Mouse (Mus musculus): ENCODE measurements around the gene M1ap. TPM values are rescaled to one million over a fixed set of nuclear protein-coding genes. Genes with fewer than 3 reads are reported as not detected.

The M1ap gene
- polyA plus RNA-seq, 1 experiment from 2014 or later: 12.3 TPM

- peak overlapping the region; percentile 87 for H3K4me3 ChIP-seq (replicated peaks)
- peaks cover 27% of the 10 kb centered on the region for H3K36me3 ChIP-seq (replicated peaks)
- no peaks in the 10 kb centered on the region for H3K9me3 ChIP-seq (replicated peaks)
- no peak overlapping the region for H3K27ac ChIP-seq (replicated peaks)
- peak overlapping the region; percentile 83 for H3K4me2 ChIP-seq
- H3K27me3 ChIP-seq: peaks cover 40% of the 10 kb centered on the region
- 58% methylated on average over 5 of the region's 5 CpGs for WGBS (ENCODE audit: insufficient replicate concordance)
- no peak overlapping the region for H3K9ac ChIP-seq
- no peak for ATAC-seq (ENCODE audit: insufficient read depth)
- H3K4me1 ChIP-seq (replicated peaks): peaks cover 70% of the 10 kb centered on the region
These were observed 87.9 kb downstream of the M1ap start for GRCm38 (mm10) chr6:83034463-83035055.

GRCm38 (mm10) chr6:83037188-83037587 lies 90.5 kb downstream of the M1ap start:
- Histone ChIP-seq H3K4me3 (replicated peaks) (no peak overlapping the region), H3K4me2 (no peak overlapping the region), H3K9ac (no peak overlapping the region), H3K9me3 (replicated peaks) (no peaks in the 10 kb centered on the region), H3K27me3 (peaks cover 29% of the 10 kb centered on the region), H3K4me1 (replicated peaks) (peaks cover 58% of the 10 kb centered on the region), H3K27ac (replicated peaks) (no peak overlapping the region), H3K36me3 (replicated peaks) (peaks cover under 1% of the 10 kb centered on the region; the same call in 1 of the 2 replicates)
- 84% methylated on average over 8 of the region's 8 CpGs for WGBS (ENCODE audit: insufficient replicate concordance)
- ATAC-seq (ENCODE audit: insufficient read depth): no peak

- Histone ChIP-seq H3K9ac (peak overlapping the region; percentile 49), H3K27me3 (peaks cover 25% of the 10 kb centered on the region), H3K4me3 (replicated peaks) (peak overlapping the region; percentile 39), H3K4me1 (replicated peaks) (peaks cover 48% of the 10 kb centered on the region), H3K9me3 (replicated peaks) (no peaks in the 10 kb centered on the region), H3K4me2 (peak overlapping the region; percentile 67), H3K36me3 (replicated peaks) (no peaks in the 10 kb centered on the region), H3K27ac (replicated peaks) (peak overlapping the region; percentile 96)
- peak; percentile 99 for ATAC-seq (ENCODE audit: insufficient read depth)
- 12% methylated on average over 24 of the region's 24 CpGs for WGBS (ENCODE audit: insufficient replicate concordance)
These were observed 91.9 kb downstream of the M1ap start for GRCm38 (mm10) chr6:83038496-83039012.

- no peak overlapping the region for H3K9ac ChIP-seq
- ATAC-seq (ENCODE audit: insufficient read depth): no peak
- no peaks in the 10 kb centered on the region for H3K9me3 ChIP-seq (replicated peaks)
- peak overlapping the region; percentile 49 for H3K27ac ChIP-seq (replicated peaks)
- H3K36me3 ChIP-seq (replicated peaks): no peaks in the 10 kb centered on the region
- WGBS (ENCODE audit: insufficient replicate concordance): 75% methylated on average over 5 of the region's 5 CpGs
- H3K4me3 ChIP-seq (replicated peaks): no peak overlapping the region
- H3K4me1 ChIP-seq (replicated peaks): peaks cover 31% of the 10 kb centered on the region
- no peak overlapping the region for H3K4me2 ChIP-seq
- peaks cover 8% of the 10 kb centered on the region; the same call in 1 of the 2 replicates for H3K27me3 ChIP-seq
These were observed 93.9 kb downstream of the M1ap start for GRCm38 (mm10) chr6:83040601-83041000.

- Histone ChIP-seq H3K4me3 (replicated peaks) (no peak overlapping the region), H3K27me3 (no peaks in the 10 kb centered on the region), H3K36me3 (replicated peaks) (no peaks in the 10 kb centered on the region), H3K4me2 (no peak overlapping the region), H3K27ac (replicated peaks) (no peak overlapping the region), H3K4me1 (replicated peaks) (peaks cover 35% of the 10 kb centered on the region), H3K9me3 (replicated peaks) (no peaks in the 10 kb centered on the region), H3K9ac (no peak overlapping the region)
- ATAC-seq (ENCODE audit: insufficient read depth): no peak
- 65% methylated on average over 6 of the region's 6 CpGs for WGBS (ENCODE audit: insufficient replicate concordance)
These were observed 96.9 kb downstream of the M1ap start for GRCm38 (mm10) chr6:83043561-83043960.

- Histone ChIP-seq H3K4me2 (no peak overlapping the region), H3K27ac (replicated peaks) (no peak overlapping the region), H3K27me3 (no peaks in the 10 kb centered on the region), H3K9ac (no peak overlapping the region), H3K4me1 (replicated peaks) (peaks cover 31% of the 10 kb centered on the region), H3K36me3 (replicated peaks) (no peaks in the 10 kb centered on the region), H3K9me3 (replicated peaks) (no peaks in the 10 kb centered on the region), H3K4me3 (replicated peaks) (no peak overlapping the region)
- 72% methylated on average over 5 of the region's 5 CpGs for WGBS (ENCODE audit: insufficient replicate concordance)
- ATAC-seq (ENCODE audit: insufficient read depth): no peak
These were observed 97.3 kb downstream of the M1ap start for GRCm38 (mm10) chr6:83043993-83044392.

- peak; percentile 27; the same call in 1 of the 2 replicates for ATAC-seq (ENCODE audit: insufficient read depth)
- H3K4me3 ChIP-seq (replicated peaks): no peak overlapping the region
- 57% methylated on average over 9 of the region's 9 CpGs for WGBS (ENCODE audit: insufficient replicate concordance)
- no peak overlapping the region for H3K9ac ChIP-seq
- no peaks in the 10 kb centered on the region for H3K27me3 ChIP-seq
- no peak overlapping the region for H3K27ac ChIP-seq (replicated peaks)
- no peak overlapping the region for H3K4me2 ChIP-seq
- no peaks in the 10 kb centered on the region for H3K9me3 ChIP-seq (replicated peaks)
- H3K36me3 ChIP-seq (replicated peaks): no peaks in the 10 kb centered on the region
- H3K4me1 ChIP-seq (replicated peaks): peaks cover 28% of the 10 kb centered on the region
These were observed 98.0 kb downstream of the M1ap start for GRCm38 (mm10) chr6:83044742-83045141.

GRCm38 (mm10) chr6:83049367-83049766 lies 102.7 kb downstream of the M1ap start:
- Histone ChIP-seq H3K36me3 (replicated peaks) (peaks cover 20% of the 10 kb centered on the region), H3K9me3 (replicated peaks) (no peaks in the 10 kb centered on the region), H3K4me3 (replicated peaks) (no peak overlapping the region), H3K27me3 (no peaks in the 10 kb centered on the region), H3K27ac (replicated peaks) (peak overlapping the region; percentile 33; the same call in 1 of the 2 replicates), H3K9ac (no peak overlapping the region), H3K4me1 (replicated peaks) (peaks cover 48% of the 10 kb centered on the region), H3K4me2 (no peak overlapping the region)
- 72% methylated on average over 10 of the region's 10 CpGs for WGBS (ENCODE audit: insufficient replicate concordance)
- ATAC-seq (ENCODE audit: insufficient read depth): no peak

GRCm38 (mm10) chr6:83053136-83053960 lies 106.6 kb downstream of the M1ap start:
- Histone ChIP-seq H3K9ac (peak overlapping the region; percentile 95), H3K27me3 (no peaks in the 10 kb centered on the region), H3K36me3 (replicated peaks) (peaks cover 47% of the 10 kb centered on the region), H3K27ac (replicated peaks) (peak overlapping the region; percentile 94), H3K4me1 (replicated peaks) (peaks cover 70% of the 10 kb centered on the region), H3K4me3 (replicated peaks) (peak overlapping the region; percentile 77), H3K4me2 (peak overlapping the region; percentile 91), H3K9me3 (replicated peaks) (no peaks in the 10 kb centered on the region)
- 2% methylated on average over 26 of the region's 26 CpGs for WGBS (ENCODE audit: insufficient replicate concordance)
- ATAC-seq (ENCODE audit: insufficient read depth): no peak

- H3K36me3 ChIP-seq (replicated peaks): peaks cover 50% of the 10 kb centered on the region
- H3K27ac ChIP-seq (replicated peaks): peak within 1 kb of the TSS; percentile 94
- H3K9ac ChIP-seq: peak within 1 kb of the TSS; percentile 95
- H3K27me3 ChIP-seq: peaks cover under 1% of the 10 kb centered on the region; the same call in 1 of the 2 replicates
- H3K4me3 ChIP-seq (replicated peaks): peak within 1 kb of the TSS; percentile 77
- under 1% methylated on average over 64 of the region's 64 CpGs for WGBS (ENCODE audit: insufficient replicate concordance)
- H3K4me1 ChIP-seq (replicated peaks): peaks cover 76% of the 10 kb centered on the region
- ATAC-seq (ENCODE audit: insufficient read depth): peak; percentile 95
- H3K4me2 ChIP-seq: peak within 1 kb of the TSS; percentile 91
- no peaks in the 10 kb centered on the region for H3K9me3 ChIP-seq (replicated peaks)
These were observed 107.6 kb downstream of the M1ap start, which contains the start of gene Aup1 for GRCm38 (mm10) chr6:83054074-83054851. TSS of gene Aup1 (plus strand) at chr6:83054521.

All from liver, embryonic 15.5 days (tissue).